Mouse (Mus musculus) heart, adult 2 months (tissue): ENCODE results near the gene F8. TPM values are rescaled to one million over a fixed set of nuclear protein-coding genes. Genes with fewer than 3 reads are reported as not detected.

ENCODE experiments used
- DNase-seq, 2 experiments: peaks; one replicate each; pipeline ENCODE4 v3.0.0; 2021
- H3K27ac ChIP-seq: fragments of 200-600 bp; 2 replicates; pipeline ENCODE4 v1.8.1; 2022
- H3K27me3 ChIP-seq: fragments of 200-500 bp; 2 replicates; pipeline ENCODE4 v1.6.1; 2012; ENCODE audit warnings: mild to moderate bottlenecking, low read length, inconsistent platforms, mixed read lengths; ENCODE audit not compliant: control insufficient read depth, insufficient read depth
- H3K36me3 ChIP-seq: fragments of 200-500 bp; 2 replicates; pipeline ENCODE4 v1.6.1; 2012; ENCODE audit warnings: low read length, inconsistent platforms; ENCODE audit not compliant: control insufficient read depth, insufficient read depth
- H3K4me1 ChIP-seq: fragments of 200-500 bp; 2 replicates; pipeline ENCODE4 v1.6.1; 2011; ENCODE audit warnings: low read length; ENCODE audit not compliant: control insufficient read depth, insufficient read depth
- H3K4me3 ChIP-seq: fragments of 200-600 bp; 2 replicates; pipeline ENCODE4 v1.8.1; 2022
- H3K79me2 ChIP-seq: fragments of 200-500 bp; replicated peaks from 2 replicates; pipeline ENCODE4 v1.6.1; 2012; ENCODE audit warnings: mild to moderate bottlenecking, inconsistent platforms, low read length, moderate library complexity, mixed read lengths; ENCODE audit not compliant: control insufficient read depth, insufficient read depth
- H3K9ac ChIP-seq: fragments of 200-500 bp; 2 replicates; pipeline ENCODE4 v1.6.1; 2012; ENCODE audit warnings: low read depth, mild to moderate bottlenecking, control low read depth, inconsistent platforms, low read length, mixed read lengths
- CTCF ChIP-seq: fragments of 200-600 bp; IDR thresholded peaks from 2 replicates; pipeline ENCODE4 v1.8.1; 2022; ENCODE audit warnings: antibody characterized with exemption, mild to moderate bottlenecking, moderate library complexity
- EP300 ChIP-seq: fragments of 200-500 bp; IDR thresholded peaks from 2 replicates; pipeline ENCODE4 v1.6.1; 2011; ENCODE audit warnings: low read depth, low read length, control low read depth; ENCODE audit not compliant: insufficient read depth
- POLR2A ChIP-seq: fragments of 200-500 bp; IDR thresholded peaks from 2 replicates; pipeline ENCODE4 v1.6.1; 2011; ENCODE audit warnings: mild to moderate bottlenecking, low read depth, low read length, control low read depth; ENCODE audit not compliant: insufficient read depth
- WGBS: fragments of 180-500 bp; shearing (Covaris S2); methylation state at CpG from one replicate; pipeline ENCODE4 v1.1.7; 2018; 5-methylcytosine and 5-hydroxymethylcytosine counted together
- intact Hi-C: fragments of 180-260 bp; cut with DNase I; formaldehyde crosslinking; loops from one replicate; pipeline ENCODE4 v1.15.1; 2025
- polyA plus RNA-seq: library from polyadenylated mRNA; depleted of rRNA; stranded (reverse); fragments of >200 nt; gene quantifications from 2 replicates; pipeline ENCODE4 v1.2.3, GENCODE M21; 2012
- total RNA-seq, 2 experiments: library from RNA; stranded (reverse); gene quantifications; 2 replicates each; pipeline ENCODE4 v1.2.3; 2021

The F8 gene
- total and polyA plus RNA-seq, 3 experiments = 0.45 to 2.4 (median 1.0) TPM

GRCm38 (mm10) chrX:75399471-75399870 lies 17.1 kb upstream of the F8 start:
- H3K4me1 ChIP-seq = peaks cover 3% of the 10 kb centered on the region
- no peak overlapping the region for H3K27ac ChIP-seq
- DNase-seq = no peak
- H3K27me3 ChIP-seq = no peaks in the 10 kb centered on the region
- no peak for TF ChIP-seq POLR2A
- TF ChIP-seq CTCF = no peak
- no peak for TF ChIP-seq EP300
- H3K79me2 ChIP-seq = no peaks in the 10 kb centered on the region
- intact Hi-C loops = no loop called here
- WGBS = 79% methylated on average over 1 of the region's 1 CpGs
- peaks cover 5% of the 10 kb centered on the region; the same call in 1 of the 2 replicates for H3K36me3 ChIP-seq
- no peak overlapping the region for H3K4me3 ChIP-seq
- no peak overlapping the region for H3K9ac ChIP-seq

GRCm38 (mm10) chrX:75381699-75382098 lies 716 bp downstream of the F8 start:
- no peaks in the 10 kb centered on the region for H3K79me2 ChIP-seq
- no peak overlapping the region for H3K9ac ChIP-seq
- no peak for TF ChIP-seq CTCF
- TF ChIP-seq POLR2A = no peak
- no peak for TF ChIP-seq EP300
- no peaks in the 10 kb centered on the region for H3K36me3 ChIP-seq
- H3K27ac ChIP-seq = peak overlapping the region; percentile 89
- no peak for DNase-seq
- H3K27me3 ChIP-seq = no peaks in the 10 kb centered on the region
- H3K4me3 ChIP-seq = peak overlapping the region; percentile 27
- WGBS = 57% methylated on average over 5 of the region's 5 CpGs
- peaks cover 1% of the 10 kb centered on the region for H3K4me1 ChIP-seq
- intact Hi-C loops = loop anchor here (2.0 to 5.0 kb wide), 2 partner anchors 35 to 284 kb away; partner anchors contain the start of genes Brcc3, Cmc4, Dkc1 and Mtcp1

GRCm38 (mm10) chrX:75381176-75381575 lies 1.2 kb downstream of the F8 start:
- Histone ChIP-seq H3K27ac (no peak overlapping the region), H3K79me2 (no peaks in the 10 kb centered on the region), H3K27me3 (no peaks in the 10 kb centered on the region), H3K4me1 (peaks cover 1% of the 10 kb centered on the region), H3K9ac (no peak overlapping the region), H3K4me3 (no peak overlapping the region), H3K36me3 (no peaks in the 10 kb centered on the region)
- DNase-seq = no peak
- intact Hi-C loops = loop anchor here (5.0 kb wide), 1 partner anchor 284 kb away; the partner anchor contains the start of gene Dkc1
- TF ChIP-seq EP300 = no peak
- TF ChIP-seq CTCF = no peak
- no peak for TF ChIP-seq POLR2A
- WGBS = 59% methylated on average over 1 of the region's 1 CpGs

GRCm38 (mm10) chrX:75376815-75377214 lies 5.6 kb downstream of the F8 start:
- intact Hi-C loops = no loop called here
- Histone ChIP-seq H3K36me3 (no peaks in the 10 kb centered on the region), H3K4me1 (peaks cover 1% of the 10 kb centered on the region), H3K27ac (no peak overlapping the region), H3K27me3 (no peaks in the 10 kb centered on the region), H3K9ac (no peak overlapping the region), H3K79me2 (no peaks in the 10 kb centered on the region), H3K4me3 (no peak overlapping the region)
- no peak for TF ChIP-seq CTCF
- no peak for DNase-seq

- TF ChIP-seq CTCF (no peak), EP300 (no peak)
- Histone ChIP-seq H3K27me3 (no peaks in the 10 kb centered on the region), H3K27ac (peak overlapping the region; percentile 29), H3K4me3 (no peak overlapping the region), H3K4me1 (no peaks in the 10 kb centered on the region; the same call in 1 of the 2 replicates), H3K79me2 (no peaks in the 10 kb centered on the region), H3K36me3 (no peaks in the 10 kb centered on the region), H3K9ac (no peak overlapping the region)
- intact Hi-C loops = no loop called here
- no peak for DNase-seq
- 36% methylated on average over 2 of the region's 2 CpGs for WGBS
These were observed 9.6 kb downstream of the F8 start for GRCm38 (mm10) chrX:75372666-75373425.

- intact Hi-C loops = no loop called here
- H3K27me3 ChIP-seq = no peaks in the 10 kb centered on the region
- no peaks in the 10 kb centered on the region for H3K79me2 ChIP-seq
- no peaks in the 10 kb centered on the region; the same call in 1 of the 2 replicates for H3K4me1 ChIP-seq
- TF ChIP-seq POLR2A (no peak), CTCF (no peak), EP300 (no peak)
- no peak overlapping the region for H3K9ac ChIP-seq
- DNase-seq = no peak
- no peaks in the 10 kb centered on the region for H3K36me3 ChIP-seq
- no peak overlapping the region for H3K27ac ChIP-seq
- no peak overlapping the region for H3K4me3 ChIP-seq
These were observed 12.2 kb downstream of the F8 start for GRCm38 (mm10) chrX:75370197-75370596.
